Comparison of ENCODE assay signal across 25 mouse cellular contexts in the genomic region with DNA sequence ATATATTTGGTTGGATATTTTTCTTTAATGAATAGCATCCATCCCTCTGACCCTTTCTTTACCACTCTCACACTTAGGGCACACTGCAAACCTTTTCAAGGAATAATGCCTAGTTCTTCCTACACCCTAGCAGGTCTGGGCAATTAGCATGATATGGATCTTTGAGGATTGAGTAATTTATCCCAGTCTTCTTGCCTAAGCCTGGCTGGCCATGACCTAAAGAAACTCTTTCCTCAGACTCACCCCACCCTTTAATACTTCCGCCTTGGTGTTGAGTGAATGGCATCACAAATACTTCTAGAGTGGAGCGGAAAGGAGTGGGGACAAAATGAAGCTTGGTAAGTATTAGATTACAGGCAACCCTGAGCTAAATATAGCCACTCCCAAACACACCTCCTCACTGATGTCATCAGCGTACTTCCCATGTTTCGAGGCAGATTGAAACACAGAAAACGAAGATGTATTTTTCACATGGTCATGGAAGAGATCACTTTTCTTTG. TPM values are rescaled to one million over a fixed set of nuclear protein-coding genes. Genes with fewer than 3 reads are reported as not detected.
"Had no signal": no experiment of that assay in that cellular context is flagged by ENCODE, and none has a peak within 500 bp of the region (broad histone marks: within the 10 kb centered on the region; RNA-seq: fewer than 3 reads in every experiment).

No protein-coding gene starts in this region.

- H3K9ac ChIP-seq: liver, embryonic 13.5 days; liver, embryonic 15.5 days; liver, postnatal 0 days; lung, embryonic 14.5 days; midbrain, embryonic 12.5 days; neural tube, embryonic 13.5 days; neural tube, embryonic 15.5 days had no signal

- H3K27me3 ChIP-seq: liver, embryonic 13.5 days; liver, embryonic 15.5 days; midbrain, embryonic 12.5 days; neural tube, embryonic 13.5 days; neural tube, embryonic 15.5 days had no signal

- H3K4me3 ChIP-seq: liver, embryonic 13.5 days; liver, embryonic 15.5 days; midbrain, embryonic 10.5 days; midbrain, embryonic 12.5 days; myocyte; neural tube, embryonic 13.5 days; neural tube, embryonic 15.5 days had no signal

- ATAC-seq: liver, postnatal 0 days; midbrain, embryonic 16.5 days had no signal

- H3K4me1 ChIP-seq: liver, embryonic 13.5 days; liver, embryonic 15.5 days; midbrain, embryonic 10.5 days; midbrain, embryonic 12.5 days; neural tube, embryonic 13.5 days; neural tube, embryonic 15.5 days had no signal

- H3K4me2 ChIP-seq: liver, embryonic 13.5 days; liver, embryonic 15.5 days; lung, embryonic 14.5 days; midbrain, embryonic 12.5 days; neural tube, embryonic 13.5 days; neural tube, embryonic 15.5 days had no signal

- H3K9me3 ChIP-seq: liver, embryonic 13.5 days; liver, embryonic 15.5 days; midbrain, embryonic 10.5 days; midbrain, embryonic 12.5 days; neural tube, embryonic 13.5 days; neural tube, embryonic 15.5 days had no signal

- DNase-seq: liver, embryonic 13.5 days; liver, postnatal 0 days; lung, embryonic 14.5 days; midbrain, embryonic 14.5 days; retina, postnatal 1 day; right cerebral cortex, adult 18-20 months; right cerebral cortex, postnatal 25 days; right cerebral cortex, postnatal 4 days; spleen, adult 18-20 months; thymus, adult 18-20 months; thymus, postnatal 14 days; thymus, postnatal 36 days had no signal

- H3K27ac ChIP-seq: liver, embryonic 13.5 days; liver, embryonic 15.5 days; macrophage; midbrain, embryonic 10.5 days; midbrain, embryonic 12.5 days; neural tube, embryonic 13.5 days; neural tube, embryonic 15.5 days had no signal

- H3K36me3 ChIP-seq: liver, embryonic 13.5 days; liver, embryonic 15.5 days; midbrain, embryonic 10.5 days; midbrain, embryonic 12.5 days; neural tube, embryonic 13.5 days; neural tube, embryonic 15.5 days had no signal

RNA-seq across cellular contexts. Expression of gene Tnfsf18, which starts 56.2 kb away (rescaled TPM):
- total RNA-seq: megakaryocyte progenitor cell, adult 5-6 weeks; megakaryocyte-erythroid progenitor cell, adult 5-6 weeks had no signal
- polyA plus RNA-seq: liver, embryonic 13.5 days; liver, embryonic 15.5 days; liver, postnatal 0 days; midbrain, embryonic 10.5 days; midbrain, embryonic 14.5 days; neural tube, embryonic 11.5 days; neural tube, embryonic 13.5 days; neural tube, embryonic 15.5 days; small intestine, adult 2 months; stomach, embryonic 16.5 days had no signal
